Mouse (Mus musculus) embryonic fibroblast, embryonic 13.5 days (primary cell): ENCODE data around the gene Nmnat3.

Experiments used
- CTCF ChIP-seq: IDR thresholded peaks from 2 replicates; pipeline ENCODE4 v1.5.1; 2011; ENCODE audit warnings: mild to moderate bottlenecking, control low read depth, low read length, moderate library complexity, borderline replicate concordance; ENCODE audit not compliant: insufficient read depth
- POLR2A ChIP-seq: IDR thresholded peaks from 2 replicates; pipeline ENCODE4 v1.6.1; 2011; ENCODE audit warnings: low read depth, mild to moderate bottlenecking, control low read depth, low read length, moderate library complexity

DNA sequence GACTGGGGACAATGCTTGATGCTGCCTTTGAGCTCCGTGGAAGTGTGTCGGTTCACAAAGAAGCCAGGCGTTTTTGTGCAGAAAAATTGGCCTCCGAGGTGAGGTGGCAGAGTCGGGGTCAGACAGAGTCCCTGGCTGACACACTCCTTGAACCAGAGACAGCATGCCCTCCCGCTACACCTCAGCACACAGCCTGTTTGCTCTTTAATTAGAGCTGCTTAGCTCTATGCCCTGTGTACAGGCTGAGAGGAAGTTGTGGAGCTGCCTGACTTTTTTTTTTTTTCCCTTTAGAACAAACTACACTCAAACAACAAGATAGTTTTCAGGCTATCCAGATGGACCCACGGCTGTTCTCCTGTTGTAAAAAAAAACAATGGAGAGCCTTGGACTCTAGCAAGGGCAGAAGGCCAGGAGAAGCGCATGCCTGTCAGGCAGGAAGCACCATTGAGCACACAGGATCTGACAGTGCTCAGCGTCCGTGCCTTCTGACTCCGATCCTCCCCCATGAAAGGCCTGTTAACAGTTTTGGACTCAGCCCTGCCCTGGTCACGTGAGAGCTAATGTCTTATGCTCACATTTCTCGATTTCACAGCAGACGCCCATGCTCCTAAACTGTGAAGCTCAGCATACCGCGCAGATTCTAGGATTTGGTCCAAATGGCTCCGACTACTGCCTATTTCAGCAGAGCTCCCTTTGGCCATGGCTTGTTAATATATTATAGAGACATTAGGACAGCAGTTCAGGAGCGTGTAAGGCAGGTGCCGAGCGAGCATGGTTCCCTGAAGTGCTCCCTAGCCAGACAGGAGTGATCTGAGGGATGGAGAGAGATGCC, 42.3 kb downstream of the Nmnat3 start:
- TF ChIP-seq CTCF (no peak), POLR2A (no peak)
